Mouse (Mus musculus) liver, adult 2 months (tissue): ENCODE measurements at regions not wholly inside any gene's neighbourhood (a gene's known extent, or its start where the extent isn't known, plus 50 kb on each side); places are given as distances from the start of the nearest gene placed in this dataset.

Experiments used
- DNase-seq: peaks from one replicate; pipeline ENCODE4 v3.0.0-alpha.2; 2011; ENCODE audit warnings: low read depth, low spot score; ENCODE audit errors: extremely low read depth
- H3K27ac ChIP-seq: fragments of 200-500 bp; replicated peaks from 2 replicates; pipeline ENCODE4 v1.5.1; 2012; ENCODE audit warnings: low read depth, mild to moderate bottlenecking, control low read depth, inconsistent platforms, low read length; ENCODE audit not compliant: insufficient read depth
- H3K27me3 ChIP-seq: fragments of 200-500 bp; 2 replicates; pipeline ENCODE4 v1.6.1; 2012; ENCODE audit warnings: mild to moderate bottlenecking, moderate library complexity, low read length, inconsistent platforms; ENCODE audit not compliant: control insufficient read depth, insufficient read depth
- H3K36me3 ChIP-seq: fragments of 200-500 bp; 2 replicates; pipeline ENCODE4 v1.6.1; 2012; ENCODE audit warnings: low read length, inconsistent platforms; ENCODE audit not compliant: control insufficient read depth, insufficient read depth
- H3K4me1 ChIP-seq: fragments of 200-500 bp; 2 replicates; pipeline ENCODE4 v1.6.1; 2011; ENCODE audit warnings: low read length; ENCODE audit not compliant: control insufficient read depth, insufficient read depth
- H3K4me3 ChIP-seq: fragments of 200-500 bp; 2 replicates; pipeline ENCODE4 v1.5.1; 2011; ENCODE audit warnings: low read depth, mild to moderate bottlenecking, control low read depth, low read length, moderate library complexity; ENCODE audit not compliant: insufficient read depth
- H3K79me2 ChIP-seq: fragments of 200-500 bp; 2 replicates; pipeline ENCODE4 v1.6.1; 2012; ENCODE audit warnings: inconsistent platforms, mild to moderate bottlenecking, low read length, moderate library complexity; ENCODE audit not compliant: control insufficient read depth, insufficient read depth
- H3K9ac ChIP-seq: fragments of 200-500 bp; 2 replicates; pipeline ENCODE4 v1.6.1; 2012; ENCODE audit warnings: low read depth, mild to moderate bottlenecking, control low read depth, inconsistent platforms, low read length
- CTCF ChIP-seq: fragments of 200-500 bp; IDR thresholded peaks from 2 replicates; pipeline ENCODE4 v1.5.1; 2011; ENCODE audit warnings: low read depth, low read length, control low read depth
- POLR2A ChIP-seq: fragments of 200-500 bp; IDR thresholded peaks from 2 replicates; pipeline ENCODE4 v1.6.1; 2011; ENCODE audit warnings: low read length, control low read depth; ENCODE audit not compliant: insufficient read depth; ENCODE audit errors: extremely low read depth
- WGBS: fragments of 180-500 bp; shearing (Covaris S2); methylation state at CpG from one replicate; pipeline ENCODE4 v1.1.7; 2018; 5-methylcytosine and 5-hydroxymethylcytosine counted together

DNA sequence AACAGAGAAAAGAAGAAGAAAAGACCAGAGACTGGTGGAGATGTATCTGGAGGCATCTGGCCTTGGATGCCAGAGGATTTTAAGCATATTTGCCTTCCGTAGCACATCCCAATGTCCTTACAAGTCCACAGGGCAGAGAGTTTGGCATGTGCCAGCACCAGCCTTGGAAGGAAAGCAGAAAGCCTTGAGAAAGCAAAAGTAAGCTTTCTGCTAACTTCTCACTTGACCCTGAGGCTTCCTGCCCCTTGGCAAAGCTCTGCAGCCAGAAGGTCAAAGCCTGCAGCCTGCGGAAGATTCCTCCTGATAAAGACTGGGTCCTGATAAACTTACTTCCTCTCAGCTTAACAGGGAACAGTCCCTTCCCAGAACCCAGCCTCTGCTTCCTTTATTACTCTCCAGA is 268.3 kb upstream of the Prox1 start:
- Histone ChIP-seq H3K4me1 (no peaks in the 10 kb centered on the region), H3K9ac (no peak overlapping the region), H3K27me3 (no peaks in the 10 kb centered on the region), H3K27ac (0 out of 2 replicates have a peak overlapping the region, but pooled peaks have one; percentile 21), H3K4me3 (no peak overlapping the region), H3K79me2 (no peaks in the 10 kb centered on the region), H3K36me3 (no peaks in the 10 kb centered on the region)
- no peak for TF ChIP-seq POLR2A
- no peak for TF ChIP-seq CTCF
- DNase-seq: peak; percentile 7
- 69% methylated on average over 2 of the region's 2 CpGs for whole genome bisulfite sequencing

DNA sequence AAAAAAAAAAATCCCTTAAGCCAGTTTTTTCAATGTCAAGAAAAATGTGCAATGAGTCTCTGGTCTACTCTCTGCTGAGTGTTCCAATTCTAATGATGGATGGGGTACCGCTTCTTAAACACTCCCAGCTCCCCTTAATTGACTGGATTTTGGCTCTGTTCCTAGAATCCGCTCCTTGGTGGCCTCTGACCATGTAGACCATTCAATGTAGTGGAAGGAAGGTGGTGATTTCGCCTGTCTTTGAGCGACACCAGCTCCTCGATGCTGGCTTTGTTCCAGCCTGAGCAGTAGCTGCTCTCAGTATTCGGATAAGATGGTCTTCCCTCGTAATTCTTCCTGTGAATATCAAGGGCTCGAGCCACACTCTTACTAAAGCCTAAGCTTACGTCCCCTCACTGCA is 252.4 kb upstream of the Prox1 start:
- Histone ChIP-seq H3K27ac (no peak overlapping the region), H3K27me3 (no peaks in the 10 kb centered on the region), H3K36me3 (no peaks in the 10 kb centered on the region), H3K79me2 (no peaks in the 10 kb centered on the region), H3K4me3 (no peak overlapping the region), H3K4me1 (no peaks in the 10 kb centered on the region), H3K9ac (no peak overlapping the region)
- TF ChIP-seq POLR2A (no peak), CTCF (no peak)
- DNase-seq: no peak
- WGBS: 79% methylated on average over 9 of the region's 9 CpGs

DNA sequence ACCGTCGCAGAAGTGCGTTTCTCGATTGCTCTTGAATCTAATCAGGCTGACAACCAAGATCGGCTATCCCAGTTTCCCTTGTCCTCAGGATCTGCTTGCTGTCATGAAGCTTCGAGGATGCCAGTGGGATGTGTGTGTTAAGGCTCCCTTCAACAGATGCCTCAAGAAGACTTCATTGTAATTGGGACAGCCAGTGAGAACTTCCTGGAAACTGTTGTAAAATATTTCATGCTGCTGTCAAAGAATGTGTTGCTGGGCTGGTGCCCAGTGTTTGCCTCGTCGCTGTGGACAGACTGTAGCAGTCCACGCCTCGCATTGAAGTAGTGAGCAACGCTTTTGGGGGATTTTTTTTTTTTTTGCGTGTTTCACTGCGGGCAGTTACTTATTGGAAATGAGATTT is 249.2 kb upstream of the Prox1 start:
- no peak for DNase-seq
- H3K27me3 ChIP-seq: no peaks in the 10 kb centered on the region
- H3K79me2 ChIP-seq: no peaks in the 10 kb centered on the region
- 72% methylated on average over 13 of the region's 13 CpGs for WGBS
- H3K27ac ChIP-seq: no peak overlapping the region
- no peak overlapping the region for H3K9ac ChIP-seq
- H3K36me3 ChIP-seq: no peaks in the 10 kb centered on the region
- TF ChIP-seq CTCF: no peak
- no peak for TF ChIP-seq POLR2A
- H3K4me1 ChIP-seq: no peaks in the 10 kb centered on the region
- H3K4me3 ChIP-seq: no peak overlapping the region

DNA sequence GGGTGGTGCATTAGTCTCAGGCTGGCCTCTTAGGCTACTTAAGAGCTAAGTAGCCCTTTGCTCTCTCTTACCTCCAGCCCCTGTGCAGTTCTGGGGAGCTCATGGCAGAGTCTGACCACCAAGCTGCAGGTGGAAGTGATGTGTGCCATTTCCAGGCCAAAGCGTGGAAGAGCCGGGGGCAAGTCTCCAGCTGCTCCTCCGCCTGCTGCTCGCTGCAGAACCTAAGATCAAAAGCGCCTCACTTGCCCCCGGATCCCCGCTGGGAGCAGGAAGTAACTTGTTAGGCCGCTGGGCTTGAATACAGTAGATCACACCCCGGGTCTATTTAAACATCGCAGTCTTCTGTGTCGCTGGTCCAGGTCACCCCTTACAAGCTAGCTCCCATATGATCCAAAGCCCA is 246.8 kb upstream of the Prox1 start:
- H3K4me1 ChIP-seq: no peaks in the 10 kb centered on the region
- H3K27ac ChIP-seq: no peak overlapping the region
- H3K27me3 ChIP-seq: no peaks in the 10 kb centered on the region
- no peak overlapping the region for H3K9ac ChIP-seq
- TF ChIP-seq POLR2A (no peak), CTCF (no peak)
- no peaks in the 10 kb centered on the region for H3K79me2 ChIP-seq
- no peak for DNase-seq
- 55% methylated on average over 11 of the region's 11 CpGs for WGBS
- no peaks in the 10 kb centered on the region for H3K36me3 ChIP-seq
- H3K4me3 ChIP-seq: no peak overlapping the region

DNA sequence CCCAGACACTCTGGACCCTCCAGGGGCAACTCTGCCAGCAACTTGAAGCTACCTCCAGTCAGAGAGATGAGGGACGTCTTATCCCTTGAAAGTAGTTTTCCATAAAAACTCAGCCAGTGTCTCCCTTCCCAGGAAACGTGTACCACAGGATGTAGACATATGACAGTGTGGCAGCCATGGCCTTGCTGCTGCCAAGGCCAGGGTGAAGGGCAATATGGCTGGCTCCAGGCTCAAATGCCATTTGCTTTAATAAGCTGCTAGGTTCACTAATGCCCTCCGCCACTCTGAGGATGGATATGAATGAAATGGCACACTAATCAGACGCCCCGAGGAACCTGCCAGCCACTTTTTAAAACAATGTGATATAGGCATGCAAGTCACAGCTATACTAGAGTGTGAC is 241.2 kb upstream of the Prox1 start:
- no peaks in the 10 kb centered on the region for H3K79me2 ChIP-seq
- no peak for DNase-seq

DNA sequence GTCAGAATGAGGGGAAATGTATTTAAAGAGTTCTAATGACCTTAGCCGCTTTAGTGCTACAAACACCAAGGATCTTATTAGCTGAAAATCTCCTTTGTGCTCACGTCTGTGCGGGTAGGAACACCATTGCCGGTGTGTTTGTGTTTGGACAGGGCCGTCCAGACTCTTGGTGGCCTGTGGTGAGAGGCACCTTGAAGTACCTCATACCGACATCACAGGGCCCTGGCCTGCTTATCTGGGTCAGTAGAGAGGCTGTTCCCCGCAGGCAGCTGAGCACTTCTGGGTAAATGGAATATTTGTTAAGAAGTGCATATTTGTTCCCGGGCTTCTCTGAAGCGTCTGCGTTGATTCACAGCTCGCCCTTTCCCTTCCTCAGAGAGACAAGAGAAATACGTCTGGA is 232.8 kb upstream of the Prox1 start:
- Histone ChIP-seq H3K36me3 (no peaks in the 10 kb centered on the region), H3K27me3 (no peaks in the 10 kb centered on the region), H3K9ac (no peak overlapping the region), H3K79me2 (no peaks in the 10 kb centered on the region), H3K4me1 (no peaks in the 10 kb centered on the region), H3K27ac (no peak overlapping the region), H3K4me3 (no peak overlapping the region)
- whole genome bisulfite sequencing: 74% methylated on average over 12 of the region's 12 CpGs
- TF ChIP-seq CTCF: no peak
- no peak for TF ChIP-seq POLR2A
- DNase-seq: no peak

More for the DNA sequence above, 241.2 kb upstream of the Prox1 start:
- no peak overlapping the region for H3K4me3 ChIP-seq
- no peaks in the 10 kb centered on the region for H3K36me3 ChIP-seq
- WGBS: 91% methylated on average over 5 of the region's 5 CpGs
- H3K9ac ChIP-seq: no peak overlapping the region
- no peaks in the 10 kb centered on the region for H3K4me1 ChIP-seq
- TF ChIP-seq POLR2A (no peak), CTCF (no peak)
- no peaks in the 10 kb centered on the region for H3K27me3 ChIP-seq
- H3K27ac ChIP-seq: no peak overlapping the region
